Mouse (Mus musculus) intestine, postnatal 0 days (tissue): ENCODE data around the gene Il20rb. TPM values are rescaled to one million over a fixed set of nuclear protein-coding genes. Genes with fewer than 3 reads are reported as not detected.

Experiments
- ATAC-seq: fragments of 200-750 bp; cut with Nextera tagmentation; 2 replicates; pipeline ENCODE4 v1.8.0; 2017; ENCODE audit warnings: mild to moderate bottlenecking, moderate TSS enrichment, moderate library complexity
- H3K27ac ChIP-seq: fragments of 300-500 bp; sonication (generic); 2 replicates; pipeline ENCODE4 v1.5.1; 2014; ENCODE audit warnings: mild to moderate bottlenecking, low read depth, low read length, moderate library complexity
- H3K27me3 ChIP-seq: fragments of 300-500 bp; sonication (generic); replicated peaks from 2 replicates; pipeline ENCODE4 v1.6.1; 2014; ENCODE audit warnings: low read length, mixed read lengths; ENCODE audit not compliant: control insufficient read depth, insufficient read depth
- H3K36me3 ChIP-seq: fragments of 300-500 bp; sonication (generic); 2 replicates; pipeline ENCODE4 v1.6.1; 2014; ENCODE audit warnings: mild to moderate bottlenecking, moderate library complexity; ENCODE audit not compliant: control insufficient read depth, insufficient read depth
- H3K4me1 ChIP-seq: fragments of 300-500 bp; sonication (generic); replicated peaks from 2 replicates; pipeline ENCODE4 v1.6.1; 2014; ENCODE audit warnings: antibody characterized with exemption, low read length, mixed read lengths; ENCODE audit not compliant: control insufficient read depth, insufficient read depth
- H3K4me2 ChIP-seq: fragments of 300-500 bp; sonication (generic); replicated peaks from 2 replicates; pipeline ENCODE4 v1.6.1; 2014; ENCODE audit warnings: low read depth, mild to moderate bottlenecking, moderate library complexity
- H3K4me3 ChIP-seq: fragments of 300-500 bp; sonication (generic); 2 replicates; pipeline ENCODE4 v1.5.1; 2014; ENCODE audit warnings: low read depth, low read length
- H3K9ac ChIP-seq: fragments of 300-500 bp; sonication (generic); 2 replicates; pipeline ENCODE4 v1.6.1; 2014; ENCODE audit warnings: mild to moderate bottlenecking, low read depth, low read length
- H3K9me3 ChIP-seq: fragments of 300-500 bp; sonication (generic); 2 replicates; pipeline ENCODE4 v1.6.1; 2016; ENCODE audit warnings: mixed run types; ENCODE audit not compliant: control insufficient read depth
- CTCF ChIP-seq: sonication (generic); IDR thresholded peaks from 2 replicates; pipeline ENCODE4 v1.5.1; 2016; ENCODE audit warnings: low read depth, mild to moderate bottlenecking, control low read depth, antibody characterized with exemption, moderate library complexity
- WGBS: fragments of 180-500 bp; shearing (Covaris S2); extraction: QIAGEN DNeasy Blood & Tissue Kit; methylation state at CpG from one replicate; pipeline ENCODE4 v1.1.7; 2014; 5-methylcytosine and 5-hydroxymethylcytosine counted together
- polyA plus RNA-seq: library from polyadenylated mRNA; unstranded; fragments of >200 nt; fragmentation: Nextera tagmentation; extraction: Ambion mirVana; gene quantifications from 2 replicates; pipeline ENCODE4 v1.2.1, GENCODE M21; 2015

Gene Il20rb
- polyA plus RNA-seq, 1 experiment from 2014 or later: 1.2 TPM

DNA sequence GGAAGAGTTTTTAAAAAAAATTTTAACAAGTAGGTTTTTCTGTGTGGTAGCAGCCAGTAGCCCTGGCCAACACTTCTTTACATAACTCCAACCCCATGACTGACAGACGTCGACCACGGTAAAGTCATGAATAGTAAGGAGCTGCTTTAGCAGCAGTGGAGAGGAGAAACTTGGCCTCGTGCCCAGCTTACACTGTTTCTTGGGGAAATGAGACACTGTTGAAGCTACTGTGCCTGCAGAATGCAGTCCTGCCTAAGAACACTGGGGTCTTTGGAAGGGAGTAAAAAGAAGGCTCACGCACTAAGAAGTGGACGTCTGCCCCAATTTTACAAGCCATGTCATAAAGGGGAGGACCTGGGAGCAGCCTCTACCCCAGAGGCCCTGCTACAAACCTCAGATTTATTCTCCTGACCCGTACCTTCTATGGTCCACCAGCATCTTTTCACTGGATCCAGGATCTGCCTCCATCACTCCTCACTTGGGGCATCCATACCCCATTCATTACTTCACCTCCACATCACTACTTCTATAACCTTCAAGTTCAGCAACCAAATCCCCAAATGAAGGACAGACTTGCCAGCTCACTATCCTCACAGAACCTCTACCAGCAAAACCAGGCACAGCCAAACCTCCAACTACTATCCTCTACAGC lies 71.1 kb downstream of the Il20rb start:
- no peak for TF ChIP-seq CTCF
- H3K27me3 ChIP-seq: no peaks in the 10 kb centered on the region
- no peak overlapping the region for H3K4me3 ChIP-seq
- no peak overlapping the region for H3K9ac ChIP-seq
- no peaks in the 10 kb centered on the region for H3K9me3 ChIP-seq
- no peaks in the 10 kb centered on the region for H3K4me1 ChIP-seq
- H3K36me3 ChIP-seq: no peaks in the 10 kb centered on the region
- 55% methylated on average over 7 of the region's 7 CpGs for WGBS
- H3K27ac ChIP-seq: no peak overlapping the region
- no peak overlapping the region for H3K4me2 ChIP-seq
- ATAC-seq: no peak

Other genes with a start within 250 kb of the Il20rb start
- gene Nck1, start 59.3 kb upstream of the Il20rb start, polyA plus RNA-seq: 45.6 and 46.5 TPM in 2 replicates
- 3.1 and 3.2 TPM in 2 replicates for gene Slc35g2, start 84.3 kb upstream of the Il20rb start, polyA plus RNA-seq
- gene Stag1, start 111.0 kb upstream of the Il20rb start, polyA plus RNA-seq: 24.6 and 28.5 TPM in 2 replicates